Mouse (Mus musculus): ENCODE data around the gene Ndufs8. TPM values are rescaled to one million over a fixed set of nuclear protein-coding genes. Genes with fewer than 3 reads are reported as not detected.

Ndufs8 gene
- total and polyA plus RNA-seq, 3 experiments, result 89.6 to 200 (median 128) TPM

- TF ChIP-seq GATA2 (IDR thresholded peaks at IDR 0.05; ENCODE audit: borderline replicate concordance, low read depth, low read length), result no peak
- no peak for TF ChIP-seq CTCF (IDR thresholded peaks at IDR 0.05; ENCODE audit: low read depth, low read length)
- no peak for TF ChIP-seq POLR2AphosphoS5 (IDR thresholded peaks at IDR 0.05; ENCODE audit: insufficient replicate concordance, low read depth, low read length)
- TF ChIP-seq GATA1 (IDR thresholded peaks at IDR 0.05; ENCODE audit: borderline replicate concordance, low read length), result no peak
- TF ChIP-seq TAL1 (conservative IDR thresholded peaks at IDR 0.05; ENCODE audit: low read depth, low read length), result no peak
- ATAC-seq (ENCODE audit: extremely low read depth, insufficient number of reproducible peaks, low FRiP score, poor library complexity, severe bottlenecking) (no peak), DNase-seq (ENCODE audit: low spot score) (no peak)
- Histone ChIP-seq H3K27me3 (ENCODE audit: insufficient read depth, low read length) (peaks cover 19% of the 10 kb centered on the region; the same call in 1 of the 2 replicates), H3K9me3 (replicated peaks) (no peaks in the 10 kb centered on the region; the same call in 1 of the 2 replicates), H3K36me3 (replicated peaks) (no peaks in the 10 kb centered on the region), H3K4me1 (ENCODE audit: insufficient read depth, low read depth, low read length) (no peaks in the 10 kb centered on the region), H3K4me3 (ENCODE audit: low read depth, low read length) (no peak overlapping the region)
Measured at GRCm38 (mm10) chr19:3955804-3956203, 43.2 kb upstream of the Ndufs8 start.

- Histone ChIP-seq H3K9me3 (replicated peaks) (no peaks in the 10 kb centered on the region), H3K4me3 (ENCODE audit: low read depth, low read length) (no peak overlapping the region), H3K27me3 (ENCODE audit: insufficient read depth, low read length) (peaks cover 23% of the 10 kb centered on the region; the same call in 1 of the 2 replicates), H3K4me1 (ENCODE audit: insufficient read depth, low read depth, low read length) (no peaks in the 10 kb centered on the region; the same call in 1 of the 2 replicates), H3K36me3 (replicated peaks) (no peaks in the 10 kb centered on the region)
- ATAC-seq (ENCODE audit: extremely low read depth, insufficient number of reproducible peaks, low FRiP score, poor library complexity, severe bottlenecking), result no peak
- DNase-seq (ENCODE audit: low spot score), result no peak
- no peak for TF ChIP-seq GATA2 (IDR thresholded peaks at IDR 0.05; ENCODE audit: borderline replicate concordance, low read depth, low read length)
- no peak for TF ChIP-seq CTCF (IDR thresholded peaks at IDR 0.05; ENCODE audit: low read depth, low read length)
- no peak for TF ChIP-seq POLR2AphosphoS5 (IDR thresholded peaks at IDR 0.05; ENCODE audit: insufficient replicate concordance, low read depth, low read length)
- TF ChIP-seq TAL1 (conservative IDR thresholded peaks at IDR 0.05; ENCODE audit: low read depth, low read length), result no peak
- TF ChIP-seq GATA1 (IDR thresholded peaks at IDR 0.05; ENCODE audit: borderline replicate concordance, low read length), result no peak
Measured at GRCm38 (mm10) chr19:3955033-3955432, 42.5 kb upstream of the Ndufs8 start.

GRCm38 (mm10) chr19:3952099-3952498 is 39.5 kb upstream of the Ndufs8 start:
- peaks cover 22% of the 10 kb centered on the region; the same call in 1 of the 2 replicates for H3K27me3 ChIP-seq (ENCODE audit: insufficient read depth, low read length)
- H3K36me3 ChIP-seq (replicated peaks), result no peaks in the 10 kb centered on the region
- TF ChIP-seq TAL1 (conservative IDR thresholded peaks at IDR 0.05; ENCODE audit: low read depth, low read length) (no peak), GATA1 (IDR thresholded peaks at IDR 0.05; ENCODE audit: borderline replicate concordance, low read length) (no peak), POLR2AphosphoS5 (IDR thresholded peaks at IDR 0.05; ENCODE audit: insufficient replicate concordance, low read depth, low read length) (no peak), CTCF (IDR thresholded peaks at IDR 0.05; ENCODE audit: low read depth, low read length) (no peak), GATA2 (IDR thresholded peaks at IDR 0.05; ENCODE audit: borderline replicate concordance, low read depth, low read length) (no peak)
- DNase-seq (ENCODE audit: low spot score) (no peak), ATAC-seq (ENCODE audit: extremely low read depth, insufficient number of reproducible peaks, low FRiP score, poor library complexity, severe bottlenecking) (no peak)
- H3K4me1 ChIP-seq (ENCODE audit: insufficient read depth, low read depth, low read length), result no peaks in the 10 kb centered on the region; the same call in 1 of the 2 replicates
- no peaks in the 10 kb centered on the region for H3K9me3 ChIP-seq (replicated peaks)
- H3K4me3 ChIP-seq (ENCODE audit: low read depth, low read length), result no peak overlapping the region

- Histone ChIP-seq H3K9me3 (replicated peaks) (no peaks in the 10 kb centered on the region), H3K27me3 (ENCODE audit: insufficient read depth, low read length) (peaks cover 22% of the 10 kb centered on the region; the same call in 1 of the 2 replicates), H3K36me3 (replicated peaks) (no peaks in the 10 kb centered on the region), H3K4me3 (ENCODE audit: low read depth, low read length) (no peak overlapping the region), H3K4me1 (ENCODE audit: insufficient read depth, low read depth, low read length) (peaks cover 3% of the 10 kb centered on the region; the same call in 1 of the 2 replicates)
- ATAC-seq (ENCODE audit: extremely low read depth, insufficient number of reproducible peaks, low FRiP score, poor library complexity, severe bottlenecking) (no peak), DNase-seq (ENCODE audit: low spot score) (no peak)
- TF ChIP-seq GATA2 (IDR thresholded peaks at IDR 0.05; ENCODE audit: borderline replicate concordance, low read depth, low read length) (no peak), CTCF (IDR thresholded peaks at IDR 0.05; ENCODE audit: low read depth, low read length) (no peak), POLR2AphosphoS5 (IDR thresholded peaks at IDR 0.05; ENCODE audit: insufficient replicate concordance, low read depth, low read length) (no peak), TAL1 (conservative IDR thresholded peaks at IDR 0.05; ENCODE audit: low read depth, low read length) (no peak), GATA1 (IDR thresholded peaks at IDR 0.05; ENCODE audit: borderline replicate concordance, low read length) (no peak)
Measured at GRCm38 (mm10) chr19:3951461-3951860, 38.9 kb upstream of the Ndufs8 start.

GRCm38 (mm10) chr19:3950331-3950730 is 37.8 kb upstream of the Ndufs8 start:
- TF ChIP-seq CTCF (IDR thresholded peaks at IDR 0.05; ENCODE audit: low read depth, low read length), result no peak
- TF ChIP-seq GATA2 (IDR thresholded peaks at IDR 0.05; ENCODE audit: borderline replicate concordance, low read depth, low read length), result no peak
- no peak for TF ChIP-seq GATA1 (IDR thresholded peaks at IDR 0.05; ENCODE audit: borderline replicate concordance, low read length)
- TF ChIP-seq TAL1 (conservative IDR thresholded peaks at IDR 0.05; ENCODE audit: low read depth, low read length), result no peak
- TF ChIP-seq POLR2AphosphoS5 (IDR thresholded peaks at IDR 0.05; ENCODE audit: insufficient replicate concordance, low read depth, low read length), result no peak
- ATAC-seq (ENCODE audit: extremely low read depth, insufficient number of reproducible peaks, low FRiP score, poor library complexity, severe bottlenecking), result no peak

GRCm38 (mm10) chr19:3948546-3948945 is 36.0 kb upstream of the Ndufs8 start:
- Histone ChIP-seq H3K4me3 (ENCODE audit: low read depth, low read length) (no peak overlapping the region), H3K27me3 (ENCODE audit: insufficient read depth, low read length) (peaks cover 18% of the 10 kb centered on the region; the same call in 1 of the 2 replicates), H3K36me3 (replicated peaks) (no peaks in the 10 kb centered on the region), H3K4me1 (ENCODE audit: insufficient read depth, low read depth, low read length) (peaks cover 6% of the 10 kb centered on the region; the same call in 1 of the 2 replicates), H3K9me3 (replicated peaks) (no peaks in the 10 kb centered on the region)
- ATAC-seq (ENCODE audit: extremely low read depth, insufficient number of reproducible peaks, low FRiP score, poor library complexity, severe bottlenecking) (no peak), DNase-seq (ENCODE audit: low spot score) (no peak)
- TF ChIP-seq POLR2AphosphoS5 (IDR thresholded peaks at IDR 0.05; ENCODE audit: insufficient replicate concordance, low read depth, low read length) (no peak), GATA1 (IDR thresholded peaks at IDR 0.05; ENCODE audit: borderline replicate concordance, low read length) (no peak), CTCF (IDR thresholded peaks at IDR 0.05; ENCODE audit: low read depth, low read length) (no peak), GATA2 (IDR thresholded peaks at IDR 0.05; ENCODE audit: borderline replicate concordance, low read depth, low read length) (no peak), TAL1 (conservative IDR thresholded peaks at IDR 0.05; ENCODE audit: low read depth, low read length) (no peak)

More at GRCm38 (mm10) chr19:3950331-3950730, 37.8 kb upstream of the Ndufs8 start:
- no peak overlapping the region for H3K4me3 ChIP-seq (ENCODE audit: low read depth, low read length)
- peaks cover 16% of the 10 kb centered on the region; the same call in 1 of the 2 replicates for H3K27me3 ChIP-seq (ENCODE audit: insufficient read depth, low read length)
- no peaks in the 10 kb centered on the region for H3K9me3 ChIP-seq (replicated peaks)
- peaks cover 6% of the 10 kb centered on the region; the same call in 1 of the 2 replicates for H3K4me1 ChIP-seq (ENCODE audit: insufficient read depth, low read depth, low read length)
- no peak for DNase-seq (ENCODE audit: low spot score)
- H3K36me3 ChIP-seq (replicated peaks), result no peaks in the 10 kb centered on the region

Measured in G1E (cell line).